Mouse (Mus musculus) B cell, adult 2 months (primary cell): Measurements from ENCODE around the gene Dock3.

Experiments
- DNase-seq, 2 experiments: peaks; one replicate each; pipeline ENCODE4 v3.0.0; 2022

The Dock3 gene

GRCm38 (mm10) chr9:107231539-107232139 lies at the start of gene Dock3:
Gene Dock3 (minus strand): TSS chr9:107231909.
- peak; percentile 16 to 29 for DNase-seq

- no peak for DNase-seq
These were observed 48.8 kb upstream of the Dock3 start for GRCm38 (mm10) chr9:107280322-107281027.

GRCm38 (mm10) chr9:107279378-107280321 lies 47.9 kb upstream of the Dock3 start:
- DNase-seq = no peak

GRCm38 (mm10) chr9:107278527-107279377 lies 47.0 kb upstream of the Dock3 start:
- DNase-seq = no peak

- no peak for DNase-seq
These were observed 46.4 kb upstream of the Dock3 start for GRCm38 (mm10) chr9:107278126-107278525.

GRCm38 (mm10) chr9:107277603-107278002 lies 45.9 kb upstream of the Dock3 start:
- DNase-seq = no peak

GRCm38 (mm10) chr9:107275710-107276109 lies 44.0 kb upstream of the Dock3 start:
- DNase-seq = no peak

- DNase-seq = no peak
These were observed 43.0 kb upstream of the Dock3 start for GRCm38 (mm10) chr9:107274751-107275150.

GRCm38 (mm10) chr9:107273184-107273583 lies 41.5 kb upstream of the Dock3 start:
- DNase-seq = peak in 1 of 2 experiments; percentile 9

- no peak for DNase-seq
These were observed 40.6 kb upstream of the Dock3 start for GRCm38 (mm10) chr9:107272284-107272683.

- no peak for DNase-seq
These were observed 39.6 kb upstream of the Dock3 start for GRCm38 (mm10) chr9:107271177-107271938.

GRCm38 (mm10) chr9:107269772-107270171 lies 38.1 kb upstream of the Dock3 start:
- no peak for DNase-seq

- no peak for DNase-seq
These were observed 36.2 kb upstream of the Dock3 start for GRCm38 (mm10) chr9:107267721-107268402.

- DNase-seq = no peak
These were observed 35.3 kb upstream of the Dock3 start for GRCm38 (mm10) chr9:107267028-107267427.

GRCm38 (mm10) chr9:107264731-107265130 lies 33.0 kb upstream of the Dock3 start:
- DNase-seq = no peak

- no peak for DNase-seq
These were observed 32.2 kb upstream of the Dock3 start for GRCm38 (mm10) chr9:107263912-107264311.

- DNase-seq = no peak
These were observed 30.7 kb upstream of the Dock3 start for GRCm38 (mm10) chr9:107262375-107262774.

- DNase-seq = no peak
These were observed 30.1 kb upstream of the Dock3 start for GRCm38 (mm10) chr9:107261792-107262191.

GRCm38 (mm10) chr9:107260836-107261235 lies 29.1 kb upstream of the Dock3 start:
- peak; percentile 13 to 17 for DNase-seq

GRCm38 (mm10) chr9:107260429-107260828 lies 28.7 kb upstream of the Dock3 start:
- no peak for DNase-seq

- DNase-seq = no peak
These were observed 27.9 kb upstream of the Dock3 start for GRCm38 (mm10) chr9:107259571-107259970.
